Mouse (Mus musculus) urinary bladder, postnatal 14 days (tissue): ENCODE data around the gene Lrrk1.

ENCODE experiments used
- DNase-seq: peaks from one replicate; pipeline ENCODE4 v3.0.0; 2021; ENCODE audit warnings: low spot score

The Lrrk1 gene

DNA sequence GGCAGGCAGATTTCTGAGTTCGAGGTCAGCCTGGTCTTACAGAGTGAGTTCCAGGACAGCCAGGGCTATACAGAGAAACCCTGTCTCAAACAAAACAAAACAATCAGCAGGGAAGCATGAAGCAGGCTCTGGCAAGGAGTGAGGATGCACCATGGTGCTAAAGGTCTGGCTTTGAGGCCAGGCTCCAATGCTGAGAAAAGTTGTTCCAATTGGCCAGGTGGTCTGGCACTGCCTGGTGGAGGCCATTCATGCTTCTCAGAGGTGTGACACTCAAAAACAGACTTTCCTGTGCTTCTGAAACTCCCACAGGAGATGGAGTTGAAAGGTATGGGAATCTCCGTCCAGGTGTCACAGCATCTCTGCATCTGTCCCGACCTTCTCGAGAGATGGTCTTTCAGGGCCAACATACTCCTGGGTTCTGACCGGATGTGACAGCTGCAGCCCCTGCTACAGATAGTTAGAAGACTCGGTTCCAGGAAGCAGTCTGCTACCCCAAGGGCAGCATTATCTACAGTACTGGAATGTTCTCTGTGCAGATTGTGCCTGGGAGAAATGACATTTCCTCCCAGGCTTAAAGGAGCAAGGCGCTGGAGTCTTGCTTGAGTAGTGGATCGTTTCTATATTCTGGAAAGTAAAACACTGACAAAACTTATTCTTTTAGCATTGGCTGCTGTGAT is 134.0 kb downstream of the Lrrk1 start:
- no peak for DNase-seq

DNA sequence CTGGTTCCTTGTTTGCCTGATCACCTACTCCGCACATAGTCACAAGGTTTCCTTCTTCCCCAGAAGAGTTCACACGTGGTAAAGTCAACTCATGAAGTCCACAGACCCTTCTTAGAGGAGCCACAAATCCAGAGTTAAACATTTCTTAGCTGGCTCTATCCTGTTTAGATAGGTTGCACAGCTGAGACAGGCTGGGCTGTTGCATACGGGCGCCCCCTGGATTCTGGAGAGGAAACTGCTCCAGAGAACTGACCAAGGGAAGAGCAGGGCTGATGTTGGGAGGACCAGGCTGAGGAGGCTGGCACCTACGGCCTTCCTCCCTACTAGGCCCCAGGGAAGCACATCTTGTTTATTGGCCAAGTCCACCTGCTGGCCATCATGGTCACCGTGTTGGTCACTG is 138.1 kb downstream of the Lrrk1 start:
- peak; percentile 83 for DNase-seq

DNA sequence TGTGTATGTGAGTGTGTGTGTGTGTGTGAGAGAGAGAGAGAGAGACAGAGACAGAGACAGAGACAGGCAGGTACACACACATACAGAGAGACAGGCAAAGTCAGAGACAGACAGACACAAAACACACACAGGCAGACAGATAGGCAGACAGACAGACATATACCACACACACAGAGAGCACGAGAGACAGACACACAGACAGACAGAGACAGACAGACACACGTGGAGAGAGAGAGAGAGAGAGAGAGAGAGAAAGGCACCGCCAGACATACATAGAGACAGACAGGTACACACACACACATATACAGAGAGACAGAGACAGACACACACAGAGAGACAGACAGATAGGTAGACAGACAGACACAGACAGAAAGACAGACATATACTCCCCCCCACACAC is 138.7 kb downstream of the Lrrk1 start:
- no peak for DNase-seq

DNA sequence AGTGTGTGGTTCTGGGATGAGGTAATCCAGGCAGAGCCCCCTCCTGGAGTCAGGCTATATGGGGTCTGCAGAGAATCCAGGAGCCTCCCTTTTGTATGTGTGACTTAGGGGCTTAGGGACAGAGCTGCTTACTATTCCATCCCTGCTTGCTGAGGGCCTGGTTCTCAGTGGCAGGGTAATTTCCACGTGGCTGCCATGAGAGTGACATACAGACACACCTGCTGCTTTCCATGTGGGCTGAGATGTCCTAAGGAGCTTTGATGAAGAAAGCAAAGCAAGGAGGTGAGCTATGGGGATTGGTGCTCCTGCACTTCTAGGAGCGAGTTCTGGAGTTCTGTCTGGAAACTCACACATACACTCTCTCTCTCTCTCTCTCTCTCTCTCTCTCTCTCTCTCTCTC is 139.1 kb downstream of the Lrrk1 start:
- DNase-seq, result no peak

DNA sequence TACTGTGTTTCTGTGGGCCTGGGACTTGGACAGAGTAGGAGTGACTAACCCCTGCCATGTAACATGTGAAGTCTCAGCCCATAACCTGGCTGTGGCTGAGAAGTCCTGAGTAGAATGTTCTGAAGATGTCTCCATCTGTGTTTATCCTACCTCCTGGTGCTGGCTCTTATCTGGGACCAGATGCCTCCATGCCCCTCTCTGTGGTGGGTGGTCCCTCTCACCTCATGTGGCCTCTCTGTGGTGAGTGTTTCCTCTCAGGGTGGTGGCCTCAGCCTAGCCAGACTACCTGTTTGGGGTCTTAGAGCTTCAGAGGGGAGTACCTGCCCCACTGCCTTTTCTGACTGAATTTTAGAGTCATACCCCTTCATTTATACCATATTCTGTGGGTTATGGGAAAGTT is 139.9 kb downstream of the Lrrk1 start:
- no peak for DNase-seq

DNA sequence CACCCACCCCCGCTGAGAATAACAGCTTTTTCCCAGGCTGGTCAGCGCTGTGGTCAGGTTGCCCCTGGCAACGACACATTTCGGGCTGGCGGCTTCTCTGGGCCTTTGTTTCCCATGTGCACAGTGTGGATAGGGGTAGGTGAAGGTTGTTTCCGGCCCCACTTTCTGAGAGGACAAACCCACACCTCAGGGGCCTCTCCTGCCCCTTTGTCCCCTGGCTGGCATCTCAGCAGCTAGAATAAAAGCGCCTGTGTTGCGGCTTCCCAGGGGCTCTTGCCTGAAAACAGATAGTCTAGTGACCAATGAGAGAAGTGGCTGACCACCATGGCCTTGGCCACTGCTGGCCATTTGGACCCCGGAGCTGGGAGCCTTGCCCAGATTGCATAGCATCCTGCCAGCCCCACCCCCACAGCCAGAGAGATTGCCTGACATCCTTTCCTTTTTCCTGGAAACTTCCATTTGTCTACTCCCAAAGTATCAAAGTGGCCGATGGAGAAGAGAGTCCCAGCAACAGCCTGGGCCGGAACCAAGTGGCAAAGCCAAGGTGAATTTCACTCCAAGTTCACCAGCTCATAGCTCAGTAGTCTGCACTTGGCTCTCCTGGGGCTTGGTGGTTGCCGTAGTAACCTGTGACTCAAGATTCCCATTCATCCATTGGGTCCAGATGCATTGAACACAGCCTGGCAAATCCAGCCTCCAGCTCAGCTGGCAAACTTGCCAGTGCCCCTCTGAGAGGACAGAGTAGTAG is 140.7 kb downstream of the Lrrk1 start:
- DNase-seq, result no peak

DNA sequence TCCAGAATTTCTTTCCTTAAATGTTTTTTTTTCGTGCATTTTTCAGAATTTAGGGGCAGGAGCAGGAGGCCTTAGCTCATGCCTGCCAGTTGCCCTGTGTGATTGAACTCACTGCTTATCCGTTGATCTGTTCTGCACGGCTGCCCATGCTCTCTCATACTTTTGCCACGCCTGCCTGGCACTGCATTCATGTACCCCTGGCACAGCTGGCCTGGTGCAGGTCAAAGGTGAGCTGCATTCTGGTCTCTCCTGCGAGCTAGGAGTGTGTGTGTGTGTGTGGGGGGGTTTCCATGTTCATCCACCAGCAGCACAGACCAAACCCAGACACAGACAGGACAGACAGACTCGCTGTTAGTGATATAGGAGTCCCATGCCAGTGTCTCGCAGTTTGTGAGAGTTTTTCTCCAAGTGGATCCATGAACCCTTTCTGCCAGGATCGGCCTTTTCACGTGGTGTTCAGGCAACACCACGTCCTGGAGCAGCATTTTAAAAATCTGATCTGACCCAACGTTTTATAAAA is 141.4 kb downstream of the Lrrk1 start:
- DNase-seq, result no peak

DNA sequence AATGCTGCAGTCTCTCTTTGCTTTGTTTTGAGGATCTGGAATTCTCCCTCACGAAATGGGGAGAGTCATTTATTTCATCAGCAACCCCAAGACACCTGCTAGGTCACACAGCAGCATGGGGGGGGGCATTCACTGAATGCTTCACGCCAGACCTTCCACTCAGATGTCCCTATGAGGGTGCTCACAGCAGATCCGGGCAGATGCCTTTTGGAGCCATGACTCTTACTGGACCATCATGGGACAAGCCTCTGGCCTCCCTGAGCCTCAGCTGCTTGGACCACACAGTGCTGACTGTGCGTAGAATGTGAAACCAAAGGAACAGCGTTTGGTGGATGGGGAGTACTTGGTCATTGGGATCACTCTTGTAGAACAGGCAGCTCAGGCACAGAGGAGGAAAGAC is 142.5 kb downstream of the Lrrk1 start:
- DNase-seq, result no peak

DNA sequence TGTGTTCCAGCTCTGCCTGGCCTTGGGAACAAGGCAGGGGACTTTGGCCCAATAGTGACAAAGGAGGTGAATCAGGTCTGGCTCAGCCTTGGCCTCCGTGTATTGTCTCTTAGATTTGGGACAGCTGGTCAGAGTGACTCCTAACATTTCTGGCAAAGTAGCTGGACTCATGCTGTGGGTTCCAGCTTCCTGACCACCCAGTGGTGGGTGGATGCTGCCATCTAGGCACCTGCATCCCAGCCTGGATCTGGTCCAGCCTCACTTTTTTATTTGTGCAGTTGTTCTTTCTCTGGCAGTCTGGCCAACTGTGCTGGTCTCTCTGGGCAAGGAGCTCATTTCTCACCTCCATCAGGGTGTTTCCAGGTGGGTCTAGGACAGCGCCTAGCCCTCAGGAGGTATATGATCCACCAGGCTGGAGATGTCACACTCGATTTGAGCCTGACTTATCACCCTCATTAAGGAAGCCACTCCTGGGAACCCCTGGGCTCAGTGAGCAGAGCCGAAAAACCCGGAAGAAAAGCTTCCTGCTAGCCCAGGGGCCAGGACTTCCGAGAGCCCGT is 144.3 kb downstream of the Lrrk1 start:
- no peak for DNase-seq

DNA sequence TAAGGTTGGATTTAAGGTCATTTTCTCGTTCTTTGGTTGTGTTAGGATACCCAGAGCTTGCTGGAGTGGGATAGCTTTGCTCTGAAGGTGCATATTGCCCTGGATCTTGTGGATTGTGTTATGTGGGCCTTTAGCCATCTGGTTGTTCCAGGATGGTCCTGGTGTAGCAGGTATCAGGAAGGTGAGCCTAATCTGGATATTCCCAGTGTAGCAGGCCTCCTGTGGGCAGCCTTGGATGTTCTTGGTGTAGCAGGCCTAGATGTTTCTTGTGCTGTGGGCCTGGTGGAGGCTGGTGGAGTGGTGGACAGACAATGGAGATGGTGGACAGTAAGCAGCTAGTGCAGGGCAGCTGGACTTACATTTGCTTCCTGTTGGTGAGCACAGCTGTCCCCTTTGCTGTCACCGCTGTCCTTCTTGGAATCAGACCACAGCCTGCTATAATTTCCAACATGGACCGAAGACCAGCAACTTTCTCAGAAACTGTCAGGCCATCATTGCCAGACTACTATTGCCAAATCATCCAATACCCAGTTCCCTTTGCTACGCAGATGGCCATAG is 146.2 kb downstream of the Lrrk1 start:
- DNase-seq, result no peak

DNA sequence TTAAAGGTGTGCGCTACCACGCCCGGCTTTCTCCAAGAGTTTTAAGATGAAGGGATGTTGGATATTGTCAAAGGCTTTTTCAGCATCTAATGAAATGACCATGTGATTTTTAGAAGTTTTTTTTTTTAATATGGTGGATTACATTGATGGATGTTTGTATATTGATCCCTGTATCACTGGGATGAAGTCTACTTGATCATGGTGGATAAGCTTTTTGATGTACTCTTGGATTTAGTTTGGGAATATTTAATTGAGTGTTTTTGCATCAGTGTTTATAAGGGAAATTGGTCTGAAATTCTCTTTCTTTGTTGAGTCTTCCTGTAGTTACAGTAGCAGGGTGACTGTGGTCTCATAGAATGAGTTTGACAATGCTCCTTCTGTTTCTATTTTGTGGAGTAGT is 150.0 kb downstream of the Lrrk1 start:
- DNase-seq, result no peak

DNA sequence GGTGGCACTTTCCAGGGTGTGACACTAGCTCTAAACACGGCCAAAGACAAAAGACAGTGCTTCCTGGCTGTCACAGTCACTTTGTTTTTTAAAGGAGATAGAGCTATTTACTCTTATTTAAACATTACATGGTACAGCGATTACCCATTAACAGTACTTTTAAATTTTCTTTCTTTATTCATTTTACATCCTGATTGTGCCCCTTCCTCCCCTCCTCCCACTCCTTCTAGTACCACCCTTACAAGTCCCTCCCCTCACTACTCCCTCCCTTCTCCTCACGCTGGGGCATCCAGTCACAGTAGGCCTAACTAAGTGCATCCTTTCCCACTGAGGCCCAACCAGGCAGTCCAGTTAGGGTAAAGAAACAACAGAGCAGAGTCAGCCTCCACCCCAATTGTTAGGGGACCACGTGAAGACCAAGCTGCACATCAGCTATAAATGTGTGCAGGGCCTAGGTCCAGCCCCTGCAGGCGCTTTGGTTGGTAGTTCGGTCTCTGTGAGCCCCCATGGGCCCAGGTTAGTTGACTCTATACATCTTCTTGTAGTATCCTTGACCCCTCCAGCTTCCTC is 154.1 kb downstream of the Lrrk1 start:
- DNase-seq, result no peak

DNA sequence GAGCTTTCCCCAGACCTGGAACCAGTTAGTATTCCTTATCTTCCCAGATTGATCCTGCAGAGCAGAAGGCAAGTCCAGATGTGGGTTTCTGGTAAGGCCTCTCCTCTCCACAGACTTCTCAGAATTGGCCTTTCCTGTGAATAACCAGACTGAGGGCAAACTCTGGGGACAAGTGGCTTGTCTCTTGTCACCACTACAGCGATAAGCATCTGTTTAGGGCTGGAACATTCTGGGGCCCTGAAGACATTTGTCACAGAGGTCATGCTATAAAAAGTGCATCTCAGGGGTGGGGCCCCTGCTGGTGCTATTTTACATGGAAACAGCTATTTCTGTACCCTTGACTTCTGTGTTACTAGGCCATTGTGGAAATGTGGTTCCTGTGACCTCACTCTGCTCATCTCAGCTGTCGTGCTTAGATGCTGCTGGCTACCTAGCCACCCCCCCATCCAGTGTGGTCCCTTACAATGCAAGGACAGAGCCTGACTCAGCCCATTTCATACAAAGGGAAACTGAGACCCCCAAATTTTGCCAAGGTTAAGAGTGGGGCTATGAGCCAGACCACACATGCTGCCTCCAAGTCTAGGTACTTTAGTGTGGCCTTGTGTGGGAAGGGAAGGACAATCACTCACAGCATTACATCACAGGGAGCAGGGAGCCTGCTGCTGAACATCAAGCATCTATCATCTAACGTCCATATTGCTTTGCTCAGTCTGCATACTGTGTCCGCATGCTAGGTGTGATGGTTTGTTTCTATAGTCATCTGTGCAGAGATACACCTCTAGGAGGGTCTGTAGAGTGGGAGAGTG is 154.8 kb downstream of the Lrrk1 start:
- DNase-seq, result no peak

DNA sequence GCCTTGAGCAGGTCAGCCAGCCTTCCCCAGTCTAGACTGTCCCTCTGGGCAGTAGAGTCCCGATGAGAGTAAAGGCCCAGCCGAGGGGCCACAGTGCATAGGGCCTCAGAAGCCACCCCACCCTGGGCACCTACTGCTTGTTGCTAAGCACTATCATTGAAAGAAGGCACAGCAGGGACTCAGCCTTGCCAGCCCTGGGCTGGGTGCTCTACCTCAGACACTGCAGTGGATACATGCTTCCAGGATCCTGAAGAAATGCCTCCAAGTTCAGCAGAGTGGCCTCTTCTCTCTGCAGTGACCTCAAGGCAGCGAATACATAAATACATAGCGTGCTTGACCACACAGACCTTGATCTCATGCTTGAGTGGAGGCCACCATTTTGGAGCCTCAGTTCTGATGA is 156.3 kb downstream of the Lrrk1 start:
- no peak for DNase-seq

DNA sequence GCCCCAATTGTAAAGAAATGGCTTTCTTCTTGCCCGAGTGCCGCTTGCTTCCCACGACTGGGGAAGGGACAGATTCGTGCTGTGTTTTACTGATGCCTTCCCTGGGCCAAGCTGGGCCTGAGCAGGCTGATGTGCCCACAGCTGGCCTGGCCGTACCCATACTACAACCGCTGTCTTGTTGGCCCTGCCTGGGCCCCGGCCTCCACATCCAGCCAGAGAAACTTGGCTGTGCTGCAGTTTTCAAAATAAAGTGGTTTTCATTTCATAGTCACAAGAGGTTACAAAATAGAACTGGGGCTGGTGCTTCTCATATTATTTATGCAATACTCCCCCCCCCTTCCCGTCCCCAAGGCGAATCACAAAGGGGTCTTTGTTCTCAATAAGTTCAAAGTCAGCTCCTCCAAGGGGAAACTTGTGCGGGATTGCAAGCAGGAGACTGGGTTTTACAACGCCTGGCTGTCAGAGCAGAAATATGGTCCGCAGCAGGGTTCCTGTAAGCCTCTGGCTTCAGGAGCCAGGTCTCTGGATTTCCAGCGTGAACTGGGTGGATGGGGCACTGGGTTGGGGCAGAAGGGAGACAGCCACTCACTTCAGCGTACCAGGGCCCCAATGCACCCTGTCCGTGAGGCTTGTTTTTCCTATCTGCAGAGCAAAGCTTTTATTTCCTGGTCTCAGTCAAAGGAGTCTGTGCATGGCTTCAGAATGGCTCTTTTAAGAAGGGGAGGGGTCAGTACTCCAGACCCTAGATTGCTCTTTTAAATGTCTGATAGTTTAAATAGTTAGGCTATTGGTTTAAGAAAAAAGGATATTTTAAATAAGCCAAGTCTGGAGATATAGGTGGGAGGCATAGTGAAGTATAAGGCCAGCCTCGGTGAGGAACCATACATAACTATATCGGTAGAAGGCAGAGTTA is 157.3 kb downstream of the Lrrk1 start:
- no peak for DNase-seq

DNA sequence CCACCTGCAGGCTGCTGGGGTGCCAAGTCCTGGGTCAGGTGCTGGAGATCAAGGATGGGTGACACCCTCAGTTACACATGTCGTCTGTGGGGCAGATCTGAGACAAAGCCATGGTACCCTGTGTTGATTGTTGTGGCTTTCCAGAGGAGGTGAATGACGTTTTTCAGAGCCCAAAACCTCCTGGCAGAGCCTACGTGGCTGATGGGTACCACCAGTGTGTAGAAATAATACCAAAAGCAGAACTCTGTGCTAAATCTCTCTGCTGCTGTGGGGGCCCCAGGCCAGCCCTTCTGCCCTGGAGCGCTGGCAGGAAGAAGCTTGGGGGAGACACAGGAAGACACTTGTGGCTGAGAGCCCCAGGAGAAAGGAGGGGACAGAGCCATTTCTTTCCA is 157.9 kb downstream of the Lrrk1 start:
- DNase-seq, result no peak

DNA sequence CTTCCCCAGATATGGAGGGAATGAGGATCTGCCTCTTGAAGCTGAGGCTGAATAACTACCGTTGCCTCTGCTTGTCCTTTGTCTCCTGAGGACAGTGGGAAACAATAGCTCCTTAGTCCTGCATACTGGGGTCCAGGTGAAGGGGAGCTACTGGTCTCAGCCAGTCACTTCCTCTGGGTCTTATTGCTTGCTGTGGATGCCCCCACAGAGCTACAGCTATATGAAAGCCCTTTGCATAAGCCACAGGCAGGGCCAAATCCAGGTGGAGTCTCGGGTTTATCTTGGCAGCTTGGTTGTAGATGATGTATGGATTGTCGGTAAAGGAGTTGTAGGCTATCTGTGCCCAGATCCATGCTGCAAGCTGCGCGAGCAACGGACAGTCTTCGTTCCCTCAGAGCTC is 158.7 kb downstream of the Lrrk1 start:
- no peak for DNase-seq

DNA sequence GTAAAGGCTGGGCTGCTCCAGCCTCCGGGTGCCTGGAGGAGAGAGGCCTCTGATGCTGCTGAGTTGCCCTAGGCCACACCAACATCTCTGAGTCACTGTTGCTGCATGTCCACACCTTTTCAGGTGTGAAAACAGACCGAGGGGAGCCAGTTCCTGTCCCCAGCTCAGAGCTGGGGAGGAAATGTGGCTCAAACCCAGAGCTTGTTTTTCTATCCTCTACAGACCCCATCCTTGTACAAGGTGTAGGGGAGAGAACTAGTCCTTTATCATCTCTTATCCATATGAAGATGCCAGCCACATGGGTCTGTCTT is 159.6 kb downstream of the Lrrk1 start:
- DNase-seq, result no peak

DNA sequence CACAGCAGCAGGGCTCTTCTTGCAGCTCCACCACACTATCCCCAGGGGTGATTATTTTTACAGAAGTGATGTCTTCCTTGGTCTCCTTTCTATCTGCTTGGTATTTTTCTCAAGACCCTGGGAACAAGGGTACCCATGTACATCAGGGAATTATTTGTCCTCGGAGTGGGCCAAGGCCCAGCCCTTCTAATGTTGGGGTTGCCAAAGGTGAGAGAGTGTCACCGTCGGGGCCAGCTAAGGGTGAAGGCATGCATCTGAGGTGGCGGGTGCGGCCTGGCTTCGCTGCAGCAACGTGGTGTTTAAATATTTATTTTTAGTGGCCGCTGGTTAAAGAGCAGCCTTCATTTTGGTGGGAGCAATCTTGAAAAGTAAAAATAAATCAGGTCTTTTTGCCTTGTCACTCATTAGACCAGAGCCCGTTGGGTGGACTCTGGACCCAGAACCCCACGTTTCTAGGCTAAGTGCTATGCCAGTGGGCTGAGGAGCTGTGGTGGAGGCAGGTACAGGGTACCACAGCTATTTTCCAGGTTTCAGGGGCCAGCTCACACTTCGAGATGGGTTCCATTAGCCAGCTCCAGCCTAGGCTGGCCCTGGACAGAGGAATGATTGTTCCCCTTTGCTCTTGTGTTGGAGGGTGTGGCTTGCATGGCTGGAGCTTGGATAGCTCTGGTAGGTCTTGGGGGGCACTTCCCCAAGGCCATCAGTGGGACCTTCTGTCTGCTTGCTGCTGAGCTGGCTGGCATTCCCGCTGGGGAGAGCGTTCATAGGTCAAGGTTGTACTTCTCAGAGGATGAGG is 160.1 kb downstream of the Lrrk1 start:
- DNase-seq, result no peak

DNA sequence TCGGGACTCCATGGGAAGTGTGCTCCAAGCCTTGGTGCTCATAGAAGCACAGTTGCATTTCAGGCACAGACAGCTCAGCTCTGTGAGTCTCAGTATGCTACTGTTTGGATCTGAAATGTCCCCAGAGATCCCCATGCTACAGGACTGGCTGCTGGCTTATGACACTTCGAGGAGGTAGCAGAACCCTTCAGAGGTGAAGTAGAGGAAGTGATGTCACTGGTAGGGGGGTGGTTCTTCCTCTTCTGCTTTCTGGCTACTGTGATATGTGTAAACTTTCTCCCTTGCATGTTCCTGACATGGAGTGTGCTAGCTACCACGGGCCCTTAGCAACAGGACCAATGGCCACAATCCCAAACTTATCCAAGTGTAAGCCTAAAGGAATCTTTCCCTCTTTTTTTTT is 162.3 kb downstream of the Lrrk1 start:
- no peak for DNase-seq
